Mouse (Mus musculus): ENCODE results near the gene Fam131b.

GRCm38 (mm10) chr6:42369870-42370269, 45.4 kb upstream of the Fam131b start:
- TF ChIP-seq CTCF (IDR thresholded peaks at IDR 0.05; ENCODE audit: low read depth, low read length), result no peak
- TF ChIP-seq POLR2A (IDR thresholded peaks at IDR 0.05; ENCODE audit: insufficient read depth, low read length), result no peak
